Mouse (Mus musculus): ENCODE results near the gene Tpp1.

GRCm38 (mm10) chr7:105736911-105737521 is 15.0 kb downstream of the Tpp1 start, which contains the start of gene Rrp8:
- TF ChIP-seq CTCF (IDR thresholded peaks at IDR 0.05; ENCODE audit: low read depth), result no peak
- no peak for TF ChIP-seq EP300 (IDR thresholded peaks at IDR 0.05; ENCODE audit: low read depth)
